Mouse (Mus musculus) gonadal fat pad, adult 2 months (tissue): Measurements from ENCODE around the gene Trim34a. TPM values are rescaled to one million over a fixed set of nuclear protein-coding genes. Genes with fewer than 3 reads are reported as not detected.

Source experiments
- polyA plus RNA-seq: library from polyadenylated mRNA; depleted of rRNA; stranded (reverse); fragments of >200 nt; gene quantifications from 2 replicates; pipeline ENCODE4 v1.2.3, GENCODE M21; 2012; rRNA removed

The Trim34a gene
- polyA plus RNA-seq, 1 experiment, result 4.7 TPM

Other genes with a start within 250 kb of the Trim34a start
- not detected in 2 replicates for gene Olfr638, start 245.7 kb upstream of the Trim34a start, polyA plus RNA-seq
- gene Olfr639, start 227.2 kb upstream of the Trim34a start, polyA plus RNA-seq, result not detected in 2 replicates
- not detected in 2 replicates for gene Olfr640, start 218.9 kb upstream of the Trim34a start, polyA plus RNA-seq
- gene Olfr641, start 209.0 kb upstream of the Trim34a start, polyA plus RNA-seq, result not detected in 2 replicates
- not detected in 2 replicates for gene Olfr642, start 191.8 kb upstream of the Trim34a start, polyA plus RNA-seq
- not detected in 2 replicates for gene 4930516K23Rik, start 183.0 kb upstream of the Trim34a start, polyA plus RNA-seq
- gene Olfr644, start 172.6 kb upstream of the Trim34a start, polyA plus RNA-seq, result not detected in 2 replicates
- gene Olfr645, start 159.0 kb upstream of the Trim34a start, polyA plus RNA-seq, result not detected in 2 replicates
- not detected in 2 replicates for gene Olfr646, start 139.6 kb upstream of the Trim34a start, polyA plus RNA-seq
- gene Ubqln5, start 114.6 kb upstream of the Trim34a start, polyA plus RNA-seq, result 0.14 and 0.34 TPM in 2 replicates
- gene Olfr643, start 107.1 kb upstream of the Trim34a start, polyA plus RNA-seq, result not detected in 2 replicates
- gene Ubqln3, start 101.2 kb upstream of the Trim34a start, polyA plus RNA-seq, result 1.6 and 2.4 TPM in 2 replicates
- 2.4 TPM in 2 replicates for gene Ubqlnl, start 93.9 kb upstream of the Trim34a start, polyA plus RNA-seq
- 0.05 TPM in 1 of 2 replicates, not detected in the other for gene Olfm5, start 79.6 kb upstream of the Trim34a start, polyA plus RNA-seq
- 0.05 TPM in 1 of 2 replicates, not detected in the other for gene Olfr648, start 61.1 kb upstream of the Trim34a start, polyA plus RNA-seq
- gene Olfr649, start 48.5 kb upstream of the Trim34a start, polyA plus RNA-seq, result not detected in 2 replicates
- gene Trim6, start 25.7 kb upstream of the Trim34a start, polyA plus RNA-seq, result 1.3 TPM in 2 replicates
- 0.42 TPM in 2 replicates for gene Trim5, start 43.6 kb downstream of the Trim34a start, polyA plus RNA-seq
- gene Trim12a, start 71.0 kb downstream of the Trim34a start, polyA plus RNA-seq, result 3.6 and 3.8 TPM in 2 replicates
- 3.6 and 4.3 TPM in 2 replicates for gene Trim34b, start 85.0 kb downstream of the Trim34a start, polyA plus RNA-seq
- 5.0 and 5.3 TPM in 2 replicates for gene Trim12c, start 108.9 kb downstream of the Trim34a start, polyA plus RNA-seq
- 0.11 and 0.12 TPM in 2 replicates for gene Trim30b, start 125.4 kb downstream of the Trim34a start, polyA plus RNA-seq
- gene Trim30c, start 156.4 kb downstream of the Trim34a start, polyA plus RNA-seq, result 0.14 and 0.18 TPM in 2 replicates
- gene Trim30a, start 220.7 kb downstream of the Trim34a start, polyA plus RNA-seq, result 3.0 and 4.6 TPM in 2 replicates